Mouse (Mus musculus) layer of hippocampus, adult 8-10 months (tissue): ENCODE data around the gene Stk19. TPM values are rescaled to one million over a fixed set of nuclear protein-coding genes. Genes with fewer than 3 reads are reported as not detected.
"Not testable (repeated sequence)": the region's sequence is repeated elsewhere in the genome, so short reads cannot be mapped to it uniquely, and the experiment has no call there.

Source experiments
- DNase-seq, 2 experiments: peaks; one replicate each; pipeline ENCODE4 v3.0.0; 2022; ENCODE audit warnings: low spot score in 2 of 2
- microRNA-seq, 2 experiments: library from miRNA; unstranded; fragments of <30 nt; microRNA quantifications; one replicate each; pipeline ENCODE4 v1.2.0; 2022
- total RNA-seq, 4 experiments: library from RNA; stranded (reverse); gene quantifications; 2 replicates each; pipeline ENCODE4 v1.2.4; 2022

Stk19 gene
- total RNA-seq, 4 experiments from 2014 or later = 52.3 to 70.3 (median 58.1) TPM

DNA sequence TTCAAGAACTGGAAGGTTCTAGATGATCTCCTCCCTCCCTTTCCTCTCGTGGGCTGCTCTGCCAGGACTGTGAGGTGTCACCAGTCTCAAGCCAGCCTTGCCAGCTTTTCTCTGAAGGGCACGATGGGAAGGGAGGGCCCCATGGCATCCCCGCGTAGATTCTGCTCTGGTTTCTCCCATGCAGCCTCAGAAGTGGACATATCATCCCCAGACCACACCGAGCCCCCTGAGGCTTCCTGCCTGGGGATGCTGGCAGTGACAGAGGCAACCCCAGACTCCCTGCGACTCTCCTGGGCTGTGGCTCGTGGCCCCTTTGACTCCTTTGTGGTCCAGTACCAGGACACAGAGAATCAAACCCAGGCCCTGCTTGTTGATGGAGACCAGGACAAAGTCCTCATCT lies 38.7 kb downstream of the Stk19 start:
- DNase-seq = not testable (repeated sequence)

DNA sequence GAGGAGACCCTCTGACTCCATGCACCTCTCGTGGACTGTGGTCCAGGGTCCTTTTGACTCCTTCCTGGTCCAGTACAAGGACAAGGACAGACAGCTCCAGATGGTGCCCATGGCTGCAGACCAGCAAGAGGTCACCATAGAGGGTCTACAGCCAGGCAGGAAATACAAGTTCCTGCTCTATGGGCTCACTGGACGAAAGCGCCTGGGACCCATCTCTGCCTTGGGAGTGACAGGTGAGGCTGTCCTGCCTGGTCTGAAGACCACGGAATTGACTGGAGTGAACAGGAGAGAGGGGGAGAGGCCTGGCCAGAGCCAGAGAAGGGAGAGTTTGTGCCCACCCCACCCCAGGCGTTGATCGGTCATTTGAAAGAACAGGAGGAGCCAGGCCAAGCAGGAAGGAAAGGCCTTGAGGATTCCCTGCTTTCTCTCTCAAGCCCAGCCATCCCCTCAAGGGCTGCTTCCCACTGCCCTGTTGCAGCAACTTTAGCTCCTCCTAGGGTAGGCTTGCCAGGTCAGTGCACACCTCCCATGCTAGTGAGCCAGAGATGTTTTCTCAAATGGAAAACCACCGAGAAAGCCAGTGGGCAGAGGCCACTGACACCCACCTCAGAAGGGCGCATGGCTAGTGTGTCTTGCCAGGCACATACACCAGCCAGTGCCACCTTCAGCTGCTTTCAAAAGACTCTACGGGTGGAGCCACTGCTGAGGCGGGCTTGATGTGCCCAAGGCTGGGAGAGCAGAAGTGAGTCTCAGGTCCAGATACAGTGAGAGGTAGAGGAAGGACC lies 39.3 kb downstream of the Stk19 start:
- not testable (repeated sequence) for DNase-seq

DNA sequence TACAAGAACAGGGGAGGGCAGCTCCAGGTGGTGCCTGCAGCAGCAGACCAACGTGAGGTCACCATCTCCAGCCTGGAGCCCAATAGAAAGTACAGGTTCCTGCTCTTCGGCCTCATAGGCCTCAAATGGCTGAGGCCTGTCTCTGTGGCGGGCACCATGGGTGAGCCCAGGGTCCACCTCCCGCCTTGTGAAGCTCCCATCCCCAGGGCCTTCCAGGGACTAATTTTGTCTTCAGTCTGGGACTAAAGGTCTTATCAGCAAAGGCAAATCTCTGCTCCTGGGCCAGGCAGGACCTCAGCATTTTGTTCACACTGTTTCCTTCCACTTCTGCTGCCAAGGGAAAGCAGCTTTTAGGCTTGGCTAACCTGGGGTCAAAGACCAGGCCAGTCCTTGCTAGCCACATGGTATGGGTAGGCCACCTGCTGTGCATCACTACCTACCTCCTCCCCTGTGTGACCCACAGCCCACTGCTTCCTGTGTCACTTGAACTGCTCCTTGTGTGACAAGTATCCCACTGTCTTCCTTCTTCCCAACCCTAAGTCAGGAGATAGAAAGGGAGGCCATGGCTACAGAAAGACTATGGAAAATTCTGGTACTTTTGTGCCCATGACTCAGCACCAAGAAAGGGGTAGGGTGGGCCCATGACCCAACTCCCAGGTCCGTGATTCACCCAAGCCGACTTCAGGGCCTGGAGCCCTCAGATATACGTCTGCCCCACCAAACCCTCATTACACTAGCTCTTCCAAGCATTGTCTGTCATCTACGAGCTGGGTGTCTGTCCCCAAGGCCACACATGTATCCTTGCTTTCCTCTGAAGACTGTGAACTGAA lies 40.2 kb downstream of the Stk19 start:
- no peak for DNase-seq

DNA sequence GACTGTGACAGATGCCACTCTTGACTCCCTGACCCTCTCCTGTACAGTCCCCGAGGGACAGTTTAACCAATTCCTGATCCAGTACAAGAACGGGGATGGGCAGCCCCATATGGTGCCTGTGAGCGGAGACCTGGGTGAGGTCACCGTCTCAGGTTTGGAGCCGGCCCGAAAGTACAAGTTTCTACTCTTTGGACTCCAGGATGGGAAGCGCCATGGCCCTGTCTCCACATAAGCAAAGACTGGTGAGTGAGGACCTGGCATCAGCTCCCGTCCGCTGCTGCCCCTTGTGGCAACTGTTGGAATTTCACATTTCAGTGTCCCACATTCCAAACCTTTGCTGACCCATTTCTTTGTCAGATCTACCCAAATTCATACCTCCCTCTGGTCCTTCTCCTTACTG lies 41.1 kb downstream of the Stk19 start:
- DNase-seq = peak in 1 of 2 experiments; percentile 44

DNA sequence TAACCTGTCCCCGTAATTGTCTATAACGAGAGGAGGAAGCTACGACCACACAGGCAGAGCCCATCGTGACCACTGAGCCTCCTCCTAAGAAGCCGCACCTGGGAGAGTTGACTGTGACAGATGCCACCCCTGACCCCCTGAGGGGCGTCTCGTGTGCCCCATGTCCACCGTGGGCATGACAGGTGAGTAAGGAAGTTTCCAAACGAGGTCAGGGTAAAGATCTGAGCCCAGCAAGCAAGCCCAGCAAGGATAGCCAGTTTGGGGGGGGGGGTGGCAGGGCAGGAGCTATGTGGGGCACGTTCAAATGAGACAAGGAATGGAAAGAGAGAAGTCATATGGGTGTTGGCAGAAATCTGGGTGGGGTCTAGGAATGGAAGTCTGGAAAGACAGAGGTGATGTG lies 41.7 kb downstream of the Stk19 start:
- no peak for DNase-seq

DNA sequence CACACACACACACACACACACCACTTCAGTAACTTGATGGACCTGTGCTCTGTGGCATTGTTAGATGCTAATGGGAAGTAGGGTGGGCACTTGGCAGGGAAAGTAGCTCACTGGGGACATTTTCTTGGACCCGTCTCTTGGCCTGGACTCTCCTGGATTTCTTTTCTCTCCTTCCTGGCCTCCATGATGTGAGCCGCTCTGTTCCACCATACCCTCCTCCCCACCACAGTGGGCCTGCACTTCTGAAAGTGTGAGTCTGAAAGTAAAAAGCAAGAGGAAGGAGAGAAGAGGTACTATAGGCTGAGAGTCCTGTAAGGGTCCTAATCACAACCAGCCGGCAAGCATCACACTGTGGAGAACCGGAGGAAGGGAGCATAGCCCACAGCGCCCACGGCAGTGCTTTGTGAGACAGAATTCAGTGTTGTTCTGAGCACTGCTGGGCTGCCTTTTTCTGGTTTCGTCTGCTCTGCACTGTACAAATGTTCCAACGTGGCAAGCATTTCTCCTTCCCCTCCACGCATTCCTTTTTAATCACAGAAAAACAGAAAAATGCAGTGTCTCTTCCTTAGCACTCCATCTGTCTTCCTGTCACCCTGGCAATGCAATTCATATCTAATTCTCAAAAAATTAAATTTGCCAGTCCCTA lies 58.9 kb downstream of the Stk19 start:
- peak; percentile 34 to 65 for DNase-seq

Small RNAs within 50 kb of the gene (microRNA-seq; reads per million reads assigned to microRNA genes)
- gene Mir6970 (0.51 to 2.6 reads per million in 2 experiments), gene Mir6971 (4.8 to 6.6 reads per million in 2 experiments), gene Mir6972 (0 reads per million in 2 experiments)

Other genes starting within 250 kb of the Stk19 start
- 1 to 10 TPM in 3 of 4 experiments, under 1 TPM in 1; 0.61 to 9.8 (median 5.5) TPM for gene Gpsm3, start 247.1 kb downstream of the Stk19 start, total RNA-seq
- 10 to 100 TPM; 54.3 to 76.6 (median 66.8) TPM for gene Pbx2, start 245.7 kb downstream of the Stk19 start, total RNA-seq
- gene Ager, start 239.1 kb downstream of the Stk19 start, total RNA-seq = 1 to 10 TPM in 1 of 4 experiments, under 1 TPM in 3; 0.51 to 1.5 (median 0.88) TPM
- gene Rnf5, start 233.3 kb downstream of the Stk19 start, total RNA-seq = 10 to 100 TPM; 74.7 to 84.0 (median 76.3) TPM
- gene Agpat1, start 232.7 kb downstream of the Stk19 start, total RNA-seq = 100 to 1,000 TPM; 138 to 163 (median 151) TPM
- gene Egfl8, start 221.0 kb downstream of the Stk19 start, total RNA-seq = 1 to 10 TPM; 1.4 to 3.3 (median 2.4) TPM
- gene Ppt2, start 208.4 kb downstream of the Stk19 start, total RNA-seq = 10 to 100 TPM; 40.2 to 53.2 (median 46.0) TPM
- gene Prrt1, start 207.4 kb downstream of the Stk19 start, total RNA-seq = 100 to 1,000 TPM; 211 to 266 (median 228) TPM
- 10 to 100 TPM; 12.5 to 18.5 (median 15.2) TPM for gene Fkbpl, start 192.2 kb downstream of the Stk19 start, total RNA-seq
- 10 to 100 TPM; 74.1 to 82.9 (median 79.8) TPM for gene Atf6b, start 189.8 kb downstream of the Stk19 start, total RNA-seq
- 10 to 100 TPM; 10.6 to 13.3 (median 11.4) TPM for gene Tnxb, start 166.4 kb downstream of the Stk19 start, total RNA-seq
- gene C4b, start 93.1 kb downstream of the Stk19 start, total RNA-seq = 100 to 1,000 TPM in 2 of 4 experiments, 10 to 100 TPM in 2; 45.7 to 391 (median 199) TPM
- gene Cyp21a1, start 32.4 kb downstream of the Stk19 start, total RNA-seq = 1 to 10 TPM; 2.7 to 3.2 (median 3.0) TPM
- gene Dxo, start 74 bp upstream of the Stk19 start, total RNA-seq = 10 to 100 TPM; 33.0 to 42.4 (median 34.4) TPM
- gene Skiv2l, start 13.3 kb upstream of the Stk19 start, total RNA-seq = 10 to 100 TPM; 67.1 to 77.5 (median 71.5) TPM
- 10 to 100 TPM; 33.2 to 41.3 (median 40.8) TPM for gene Nelfe, start 13.4 kb upstream of the Stk19 start, total RNA-seq
- gene Cfb, start 25.6 kb upstream of the Stk19 start, total RNA-seq = under 1 TPM; 0.17 to 0.31 (median 0.18) TPM
- 10 to 100 TPM in 2 of 4 experiments, 1 to 10 TPM in 2; 8.3 to 10.2 (median 9.3) TPM for gene Zbtb12, start 42.5 kb upstream of the Stk19 start, total RNA-seq
- not detected for gene Gm20547, start 45.1 kb upstream of the Stk19 start, total RNA-seq
- 1 to 10 TPM; 3.1 to 4.4 (median 4.3) TPM for gene C2, start 61.3 kb upstream of the Stk19 start, total RNA-seq
- gene Ehmt2, start 61.5 kb upstream of the Stk19 start, total RNA-seq = 100 to 1,000 TPM; 186 to 199 (median 189) TPM
- under 1 TPM; 0.14 to 0.41 (median 0.34) TPM for gene Slc44a4, start 77.5 kb upstream of the Stk19 start, total RNA-seq
- gene Neu1, start 94.3 kb upstream of the Stk19 start, total RNA-seq = 10 to 100 TPM; 38.3 to 46.8 (median 41.7) TPM
- 10 to 100 TPM; 13.2 to 31.7 (median 24.2) TPM for gene Hspa1b, start 122.3 kb upstream of the Stk19 start, total RNA-seq
- gene Gm20481, start 133.0 kb upstream of the Stk19 start, total RNA-seq = not detected
- 10 to 100 TPM; 14.3 to 24.2 (median 19.4) TPM for gene Hspa1a, start 135.2 kb upstream of the Stk19 start, total RNA-seq
- gene Hspa1l, start 135.8 kb upstream of the Stk19 start, total RNA-seq = under 1 TPM; 0.23 to 0.45 (median 0.31) TPM
- 10 to 100 TPM; 13.1 to 19.1 (median 16.9) TPM for gene Lsm2, start 144.9 kb upstream of the Stk19 start, total RNA-seq
- 10 to 100 TPM; 49.9 to 58.8 (median 51.3) TPM for gene Vars, start 164.0 kb upstream of the Stk19 start, total RNA-seq
- gene Vwa7, start 179.6 kb upstream of the Stk19 start, total RNA-seq = under 1 TPM; 0.14 to 0.90 (median 0.56) TPM
- gene Sapcd1, start 191.1 kb upstream of the Stk19 start, total RNA-seq = under 1 TPM in 2 of 4 experiments, not detected in 2; 0.76 to 0.95 TPM
- gene Msh5, start 209.8 kb upstream of the Stk19 start, total RNA-seq = 1 to 10 TPM; 1.1 to 2.1 (median 1.4) TPM
- 10 to 100 TPM in 2 of 4 experiments, 1 to 10 TPM in 2; 9.2 to 27.8 (median 15.9) TPM for gene Clic1, start 213.0 kb upstream of the Stk19 start, total RNA-seq
- gene Ddah2, start 222.1 kb upstream of the Stk19 start, total RNA-seq = 10 to 100 TPM in 3 of 4 experiments, 1 to 10 TPM in 1; 8.8 to 20.3 (median 14.9) TPM
- gene Ly6g6c, start 228.4 kb upstream of the Stk19 start, total RNA-seq = not detected
- gene Mpig6b, start 229.2 kb upstream of the Stk19 start, total RNA-seq = under 1 TPM in 1 of 4 experiments, not detected in 3; 0.48 TPM
- 1 to 10 TPM; 4.6 to 7.1 (median 5.6) TPM for gene Ly6g6e, start 240.0 kb upstream of the Stk19 start, total RNA-seq
- gene Ly6g6d, start 241.1 kb upstream of the Stk19 start, total RNA-seq = 1 to 10 TPM; 1.4 to 2.9 (median 2.2) TPM
- 1 to 10 TPM in 1 of 4 experiments, under 1 TPM in 2, not detected in 1; 0.41 to 1.0 (median 0.89) TPM for gene Ly6g6f, start 248.7 kb upstream of the Stk19 start, total RNA-seq